Mouse (Mus musculus): ENCODE data around the gene Mpc1. TPM values are rescaled to one million over a fixed set of nuclear protein-coding genes. Genes with fewer than 3 reads are reported as not detected.
"Not testable (repeated sequence)": the region's sequence is repeated elsewhere in the genome, so short reads cannot be mapped to it uniquely, and the experiment has no call there.

Mpc1 gene
- polyA plus RNA-seq, 1 experiment from 2014 or later = 161 TPM

GRCm38 (mm10) chr17:8251704-8252103 is 31.0 kb upstream of the Mpc1 start:
- H3K4me1 ChIP-seq = no peaks in the 10 kb centered on the region
- H3K4me3 ChIP-seq (replicated peaks) = no peak overlapping the region
- no peak for ATAC-seq (ENCODE audit: insufficient number of reproducible peaks, low FRiP score, low TSS enrichment, low read depth)
- H3K27me3 ChIP-seq = peaks cover 6% of the 10 kb centered on the region; the same call in 1 of the 2 replicates
- no peaks in the 10 kb centered on the region for H3K9me3 ChIP-seq (replicated peaks)
- no peak overlapping the region for H3K27ac ChIP-seq (replicated peaks)
- no peak overlapping the region for H3K9ac ChIP-seq
- 88% methylated on average over 7 of the region's 7 CpGs for WGBS
- no peaks in the 10 kb centered on the region for H3K36me3 ChIP-seq
- no peak overlapping the region for H3K4me2 ChIP-seq (replicated peaks)

- H3K4me1 ChIP-seq = no peaks in the 10 kb centered on the region
- H3K4me3 ChIP-seq (replicated peaks) = no peak overlapping the region
- peaks cover 6% of the 10 kb centered on the region; the same call in 1 of the 2 replicates for H3K27me3 ChIP-seq
- no peak for ATAC-seq (ENCODE audit: insufficient number of reproducible peaks, low FRiP score, low TSS enrichment, low read depth)
- no peak overlapping the region for H3K27ac ChIP-seq (replicated peaks)
- no peak overlapping the region for H3K4me2 ChIP-seq (replicated peaks)
- H3K36me3 ChIP-seq = no peaks in the 10 kb centered on the region
- H3K9ac ChIP-seq = no peak overlapping the region
- no peaks in the 10 kb centered on the region for H3K9me3 ChIP-seq (replicated peaks)
Measured at GRCm38 (mm10) chr17:8254268-8254667, 28.4 kb upstream of the Mpc1 start.

- WGBS = 72% methylated on average over 3 of the region's 3 CpGs
Measured at GRCm38 (mm10) chr17:8254914-8255313, 27.8 kb upstream of the Mpc1 start.

DNA sequence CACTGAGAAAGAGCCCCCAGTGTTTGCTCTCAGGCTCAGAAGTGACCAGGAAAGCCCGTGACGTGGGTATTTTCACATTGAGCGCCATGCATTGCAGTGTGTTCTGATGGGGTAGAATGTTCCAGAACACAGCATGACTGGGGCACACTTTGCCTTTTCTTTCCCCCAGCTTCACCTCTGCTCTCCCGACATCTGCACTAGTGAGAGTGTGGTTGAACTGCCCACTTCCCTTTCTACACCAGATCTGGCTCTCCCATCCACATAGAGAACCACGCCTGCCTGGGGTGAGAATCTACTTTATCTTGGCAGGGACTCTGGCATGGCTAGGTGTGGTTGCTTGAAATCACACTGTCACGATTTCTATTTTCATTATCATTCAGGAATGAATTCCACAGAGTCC is 27.1 kb upstream of the Mpc1 start:
- Histone ChIP-seq H3K27ac (replicated peaks) (no peak overlapping the region), H3K4me2 (replicated peaks) (no peak overlapping the region), H3K9me3 (replicated peaks) (no peaks in the 10 kb centered on the region), H3K9ac (no peak overlapping the region), H3K4me3 (replicated peaks) (no peak overlapping the region), H3K27me3 (no peaks in the 10 kb centered on the region), H3K4me1 (no peaks in the 10 kb centered on the region), H3K36me3 (no peaks in the 10 kb centered on the region)
- no peak for ATAC-seq (ENCODE audit: insufficient number of reproducible peaks, low FRiP score, low TSS enrichment, low read depth)
- 83% methylated on average over 6 of the region's 6 CpGs for WGBS

More at GRCm38 (mm10) chr17:8254914-8255313, 27.8 kb upstream of the Mpc1 start:
- Histone ChIP-seq H3K27ac (replicated peaks) (no peak overlapping the region), H3K27me3 (peaks cover under 1% of the 10 kb centered on the region; the same call in 1 of the 2 replicates), H3K4me3 (replicated peaks) (no peak overlapping the region), H3K36me3 (no peaks in the 10 kb centered on the region), H3K9me3 (replicated peaks) (no peaks in the 10 kb centered on the region), H3K9ac (no peak overlapping the region), H3K4me2 (replicated peaks) (no peak overlapping the region), H3K4me1 (no peaks in the 10 kb centered on the region)
- ATAC-seq (ENCODE audit: insufficient number of reproducible peaks, low FRiP score, low TSS enrichment, low read depth) = no peak

DNA sequence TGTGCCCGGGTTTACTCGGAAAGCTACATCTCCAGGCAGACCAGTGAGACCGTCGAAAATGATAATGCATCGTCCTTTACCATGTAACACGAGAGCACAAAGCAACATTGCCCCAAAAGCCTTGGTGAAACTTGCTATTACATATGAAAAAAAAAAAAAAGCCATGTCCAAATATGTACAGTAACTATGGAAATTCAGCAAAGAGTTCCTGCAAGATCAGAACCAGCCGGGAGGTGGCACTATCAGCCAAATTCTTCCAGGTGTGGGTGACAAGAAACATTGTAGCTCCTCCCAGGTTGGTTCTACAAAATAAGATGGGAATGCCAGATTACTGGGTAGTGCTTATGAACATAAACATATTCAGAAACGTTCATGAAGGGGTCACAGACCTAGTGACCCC is 25.7 kb upstream of the Mpc1 start:
- Histone ChIP-seq H3K36me3 (no peaks in the 10 kb centered on the region), H3K9me3 (replicated peaks) (no peaks in the 10 kb centered on the region), H3K27me3 (no peaks in the 10 kb centered on the region), H3K4me3 (replicated peaks) (no peak overlapping the region), H3K9ac (no peak overlapping the region), H3K27ac (replicated peaks) (no peak overlapping the region), H3K4me1 (no peaks in the 10 kb centered on the region), H3K4me2 (replicated peaks) (no peak overlapping the region)
- WGBS = 67% methylated on average over 8 of the region's 8 CpGs
- ATAC-seq (ENCODE audit: insufficient number of reproducible peaks, low FRiP score, low TSS enrichment, low read depth) = no peak

GRCm38 (mm10) chr17:8264638-8265037 is 18.1 kb upstream of the Mpc1 start:
- not testable (repeated sequence) for H3K27me3 ChIP-seq; H3K27ac ChIP-seq (replicated peaks); ATAC-seq (ENCODE audit: insufficient number of reproducible peaks, low FRiP score, low TSS enrichment, low read depth); H3K4me3 ChIP-seq (replicated peaks); H3K9me3 ChIP-seq (replicated peaks); H3K4me1 ChIP-seq; H3K9ac ChIP-seq; H3K36me3 ChIP-seq; H3K4me2 ChIP-seq (replicated peaks)
- WGBS = 18% methylated on average over 7 of the region's 7 CpGs

- no peak overlapping the region for H3K4me2 ChIP-seq (replicated peaks)
- ATAC-seq (ENCODE audit: insufficient number of reproducible peaks, low FRiP score, low TSS enrichment, low read depth) = no peak
- no peak overlapping the region for H3K27ac ChIP-seq (replicated peaks)
- H3K4me3 ChIP-seq (replicated peaks) = no peak overlapping the region
- peaks cover 3% of the 10 kb centered on the region; the same call in 1 of the 2 replicates for H3K27me3 ChIP-seq
- H3K4me1 ChIP-seq = no peaks in the 10 kb centered on the region
- H3K36me3 ChIP-seq = no peaks in the 10 kb centered on the region
- 50% methylated on average over 6 of the region's 6 CpGs for WGBS
- no peak overlapping the region for H3K9ac ChIP-seq
- H3K9me3 ChIP-seq (replicated peaks) = no peaks in the 10 kb centered on the region
Measured at GRCm38 (mm10) chr17:8272054-8272749, 10.5 kb upstream of the Mpc1 start.

DNA sequence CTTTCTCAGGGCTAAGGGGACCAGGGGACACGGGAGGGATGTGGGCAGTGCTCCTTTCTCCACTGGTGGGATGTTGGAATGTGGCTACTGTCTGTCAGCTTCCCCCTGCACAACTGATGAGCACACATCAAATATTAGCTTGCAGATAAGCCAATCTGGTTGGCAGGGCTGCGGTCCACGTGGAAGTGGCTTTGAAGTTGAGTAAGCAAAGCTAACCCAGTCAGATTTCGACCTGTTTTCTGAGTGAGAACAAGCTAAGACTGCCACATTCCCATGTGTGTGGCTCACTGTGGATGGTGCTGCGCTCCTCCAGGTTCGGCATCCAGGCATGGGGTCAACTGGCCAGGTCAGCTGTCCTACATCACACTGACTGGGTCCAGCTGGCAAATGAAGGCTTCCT is 9.8 kb upstream of the Mpc1 start:
- ATAC-seq (ENCODE audit: insufficient number of reproducible peaks, low FRiP score, low TSS enrichment, low read depth) = no peak

DNA sequence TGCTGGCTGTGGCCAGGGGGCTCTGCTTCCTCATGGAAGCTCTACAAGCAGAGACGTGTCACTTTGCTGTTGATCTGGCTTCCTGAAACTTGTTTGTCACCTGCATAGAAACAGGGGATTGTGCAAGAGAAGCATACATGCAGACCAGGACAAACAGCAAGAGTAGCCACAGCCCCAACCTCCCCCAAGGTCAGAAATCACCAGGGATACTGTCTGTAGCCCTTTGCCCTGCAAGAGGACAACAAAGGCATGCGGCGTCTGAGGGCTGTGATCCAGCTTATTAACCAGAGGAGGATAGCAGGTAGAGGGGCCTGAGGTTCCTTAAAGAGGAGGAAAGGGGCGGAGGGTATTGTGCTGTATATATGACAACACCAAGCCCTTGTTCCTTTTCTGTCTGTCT is 6.6 kb upstream of the Mpc1 start:
- H3K9ac ChIP-seq = no peak overlapping the region
- ATAC-seq (ENCODE audit: insufficient number of reproducible peaks, low FRiP score, low TSS enrichment, low read depth) = no peak
- WGBS = 69% methylated on average over 4 of the region's 4 CpGs
- H3K36me3 ChIP-seq = no peaks in the 10 kb centered on the region
- no peaks in the 10 kb centered on the region for H3K4me1 ChIP-seq
- H3K4me3 ChIP-seq (replicated peaks) = no peak overlapping the region
- H3K27ac ChIP-seq (replicated peaks) = no peak overlapping the region
- H3K27me3 ChIP-seq = no peaks in the 10 kb centered on the region; the same call in 1 of the 2 replicates
- H3K4me2 ChIP-seq (replicated peaks) = no peak overlapping the region
- H3K9me3 ChIP-seq (replicated peaks) = no peaks in the 10 kb centered on the region

More for the DNA sequence above, 9.8 kb upstream of the Mpc1 start:
- H3K4me2 ChIP-seq (replicated peaks) = no peak overlapping the region
- no peak overlapping the region for H3K4me3 ChIP-seq (replicated peaks)
- no peak overlapping the region for H3K27ac ChIP-seq (replicated peaks)
- H3K27me3 ChIP-seq = peaks cover 3% of the 10 kb centered on the region; the same call in 1 of the 2 replicates
- 72% methylated on average over 6 of the region's 6 CpGs for WGBS
- no peaks in the 10 kb centered on the region for H3K36me3 ChIP-seq
- H3K9ac ChIP-seq = no peak overlapping the region
- no peaks in the 10 kb centered on the region for H3K4me1 ChIP-seq
- H3K9me3 ChIP-seq (replicated peaks) = no peaks in the 10 kb centered on the region

- Histone ChIP-seq H3K27me3 (no peaks in the 10 kb centered on the region; the same call in 1 of the 2 replicates), H3K4me2 (replicated peaks) (no peak overlapping the region), H3K9ac (no peak overlapping the region), H3K4me3 (replicated peaks) (no peak overlapping the region), H3K9me3 (replicated peaks) (no peaks in the 10 kb centered on the region), H3K4me1 (no peaks in the 10 kb centered on the region), H3K27ac (replicated peaks) (no peak overlapping the region), H3K36me3 (no peaks in the 10 kb centered on the region)
- no peak for ATAC-seq (ENCODE audit: insufficient number of reproducible peaks, low FRiP score, low TSS enrichment, low read depth)
- 78% methylated on average over 7 of the region's 7 CpGs for WGBS
Measured at GRCm38 (mm10) chr17:8276680-8277079, 6.0 kb upstream of the Mpc1 start.

DNA sequence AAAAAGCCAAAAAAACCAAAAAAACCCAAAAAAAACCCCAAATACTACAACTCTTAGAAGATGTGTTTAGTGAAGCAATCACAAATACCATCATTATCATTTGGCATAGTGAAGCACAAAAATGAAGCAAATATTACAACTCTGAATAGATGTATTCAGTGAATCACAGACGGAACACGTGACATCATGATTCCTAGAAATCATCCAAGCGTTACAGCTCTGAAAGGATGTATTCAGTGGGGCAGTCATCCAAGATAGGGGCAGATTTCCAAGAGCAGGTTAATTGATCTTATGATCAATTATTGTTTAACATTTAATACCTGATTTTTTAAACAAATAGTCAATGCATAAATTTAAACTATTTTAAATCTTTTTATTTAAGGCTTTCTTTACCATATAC is 5.4 kb upstream of the Mpc1 start:
- Histone ChIP-seq H3K36me3 (no peaks in the 10 kb centered on the region), H3K27ac (replicated peaks) (no peak overlapping the region), H3K4me2 (replicated peaks) (no peak overlapping the region), H3K4me3 (replicated peaks) (no peak overlapping the region), H3K4me1 (no peaks in the 10 kb centered on the region), H3K9me3 (replicated peaks) (no peaks in the 10 kb centered on the region), H3K27me3 (no peaks in the 10 kb centered on the region; the same call in 1 of the 2 replicates), H3K9ac (no peak overlapping the region)
- no peak for ATAC-seq (ENCODE audit: insufficient number of reproducible peaks, low FRiP score, low TSS enrichment, low read depth)
- WGBS = 78% methylated on average over 3 of the region's 3 CpGs

DNA sequence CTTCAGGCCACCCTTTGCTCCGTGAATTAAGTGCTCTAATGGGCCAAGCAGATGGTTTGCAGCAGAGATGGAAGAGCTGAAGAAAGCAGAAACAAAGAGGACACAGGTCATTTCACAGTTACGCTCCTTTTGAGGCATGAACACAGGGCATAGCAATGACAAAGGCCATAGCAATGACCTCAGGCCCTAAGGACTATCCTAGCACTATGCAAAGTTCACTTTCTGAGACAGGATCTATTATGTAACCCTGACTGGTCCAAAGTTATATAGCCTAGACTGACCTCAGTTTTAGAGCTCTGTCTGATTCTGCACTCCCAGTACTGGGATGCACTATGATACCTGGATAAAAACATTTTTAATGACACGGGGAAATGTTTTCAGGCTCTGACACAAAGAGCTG is 4.3 kb upstream of the Mpc1 start:
- 63% methylated on average over 3 of the region's 3 CpGs for WGBS
- no peak for ATAC-seq (ENCODE audit: insufficient number of reproducible peaks, low FRiP score, low TSS enrichment, low read depth)

More for the DNA sequence above, 4.3 kb upstream of the Mpc1 start:
- Histone ChIP-seq H3K4me3 (replicated peaks) (no peak overlapping the region), H3K27me3 (no peaks in the 10 kb centered on the region; the same call in 1 of the 2 replicates), H3K9me3 (replicated peaks) (no peaks in the 10 kb centered on the region), H3K9ac (no peak overlapping the region), H3K27ac (replicated peaks) (no peak overlapping the region), H3K4me1 (peaks cover 5% of the 10 kb centered on the region; the same call in 1 of the 2 replicates), H3K4me2 (replicated peaks) (no peak overlapping the region), H3K36me3 (no peaks in the 10 kb centered on the region)

All from embryonic facial prominence, embryonic 15.5 days (tissue).